Mouse (Mus musculus) hindlimb bud, embryonic 11.5 days (tissue): Measurements from ENCODE around the gene Stam2.

Experiments
- DNase-seq: peaks from one replicate; pipeline ENCODE4 v3.0.0-alpha.2; 2012; ENCODE audit warnings: low read depth, low spot score; ENCODE audit errors: extremely low spot score

Stam2 gene

DNA sequence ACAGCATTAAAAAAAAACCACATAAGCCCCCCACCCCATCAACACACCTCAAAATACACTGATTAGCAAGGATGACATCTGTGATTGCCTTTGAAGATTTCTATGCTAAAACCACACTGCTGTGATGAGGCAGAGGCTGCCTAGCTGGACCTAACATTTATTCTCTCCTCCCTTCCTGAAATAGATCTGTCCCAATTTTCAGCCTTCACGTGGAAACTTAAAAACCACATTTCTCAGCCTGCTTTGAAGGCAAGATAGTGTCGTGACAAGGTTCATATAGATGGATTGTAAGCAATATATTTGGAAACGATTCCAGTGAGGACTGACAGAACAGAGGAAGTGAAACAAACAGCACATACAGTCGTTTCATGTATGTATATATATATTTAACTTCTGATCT lies 87.5 kb downstream of the Stam2 start:
- no peak for DNase-seq

DNA sequence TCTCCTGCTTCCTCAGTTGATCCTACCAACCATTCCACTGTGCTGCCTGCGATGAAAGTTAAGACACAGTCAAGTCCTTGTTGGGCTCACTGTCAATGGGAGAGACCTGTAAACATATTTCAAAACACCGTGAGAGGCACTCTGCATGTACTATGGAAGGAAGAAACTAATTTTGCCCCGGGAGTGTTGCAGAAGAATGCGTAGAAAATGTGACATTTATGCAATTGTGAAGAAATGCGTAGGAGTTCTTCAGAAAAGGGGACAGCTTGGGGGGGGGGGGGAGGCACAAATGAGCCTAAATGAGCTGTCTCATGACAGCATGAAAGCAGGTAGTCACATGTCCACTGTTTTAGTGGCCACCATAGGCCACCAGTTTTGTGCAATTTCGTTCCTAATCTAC lies 90.5 kb downstream of the Stam2 start:
- no peak for DNase-seq

DNA sequence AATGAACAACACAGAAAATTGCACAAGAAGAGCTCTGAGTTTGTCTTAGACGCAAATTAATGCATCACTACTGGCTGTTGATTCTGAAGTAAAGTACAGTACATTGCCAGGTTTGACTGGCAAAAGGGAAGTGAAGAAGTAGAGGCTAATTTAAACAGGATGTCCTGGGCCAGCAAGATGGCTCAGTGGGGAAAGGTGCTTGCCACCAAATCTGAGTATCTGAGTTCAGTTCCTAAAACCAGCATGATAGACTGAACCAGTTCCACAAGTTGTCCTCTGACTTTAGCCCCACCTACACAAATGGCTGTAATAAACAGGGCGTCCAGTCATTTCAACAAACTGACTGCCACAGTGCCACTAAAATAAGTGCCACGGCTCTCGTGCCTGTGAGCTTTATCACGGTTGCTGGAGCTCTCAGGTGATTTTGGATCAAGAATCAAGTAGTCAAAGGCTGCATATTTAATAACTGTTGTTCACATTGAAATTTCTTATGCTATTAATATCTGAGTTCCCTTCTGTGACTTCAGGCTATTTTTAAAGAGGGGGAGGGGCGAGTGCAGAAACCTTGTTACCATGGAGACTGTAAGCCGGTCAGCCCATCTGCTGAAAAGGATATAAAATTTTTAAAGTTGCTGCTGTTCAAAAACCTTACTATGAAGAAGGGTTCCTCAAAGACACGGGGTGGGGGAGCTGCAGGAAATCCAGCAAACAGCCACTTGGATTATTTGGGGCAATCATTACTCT lies 94.7 kb downstream of the Stam2 start:
- DNase-seq: no peak

DNA sequence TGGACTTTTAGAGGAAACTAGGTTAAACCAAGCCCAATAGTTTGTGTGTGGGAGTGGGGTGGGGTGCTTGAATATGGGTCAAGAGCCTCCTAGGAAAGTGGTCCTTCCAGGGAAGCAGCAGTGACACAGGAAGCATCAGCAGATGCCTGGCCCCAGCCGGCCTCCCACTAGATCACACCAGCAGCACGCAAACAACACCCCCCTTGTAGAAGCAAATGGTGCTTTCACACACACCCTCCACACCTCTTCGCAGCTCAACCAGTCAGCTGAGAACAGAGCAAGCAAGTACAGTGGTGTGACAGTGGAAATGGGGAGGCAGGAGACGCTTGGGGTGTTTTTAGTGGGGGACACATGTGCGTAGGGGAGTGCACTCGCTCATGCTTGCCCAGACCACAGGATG lies 98.4 kb downstream of the Stam2 start:
- no peak for DNase-seq
